Mouse (Mus musculus): ENCODE measurements around the gene Ankrd55.

Gene Ankrd55

GRCm38 (mm10) chr13:112343628-112344009 is 55.4 kb downstream of the Ankrd55 start:
- no peak for DNase-seq (ENCODE audit: low spot score)

GRCm38 (mm10) chr13:112344270-112344864 is 56.1 kb downstream of the Ankrd55 start:
- no peak for DNase-seq (ENCODE audit: low spot score)

- DNase-seq (ENCODE audit: low spot score) = no peak
These were observed 57.3 kb downstream of the Ankrd55 start for GRCm38 (mm10) chr13:112345542-112345941.

- no peak for DNase-seq (ENCODE audit: low spot score)
These were observed 57.8 kb downstream of the Ankrd55 start for GRCm38 (mm10) chr13:112346031-112346430.

GRCm38 (mm10) chr13:112346659-112347142 is 58.5 kb downstream of the Ankrd55 start:
- DNase-seq (ENCODE audit: low spot score) = no peak

- no peak for DNase-seq (ENCODE audit: low spot score)
These were observed 60.0 kb downstream of the Ankrd55 start for GRCm38 (mm10) chr13:112348250-112348649.

GRCm38 (mm10) chr13:112348896-112349484 is 60.7 kb downstream of the Ankrd55 start:
- DNase-seq (ENCODE audit: low spot score) = no peak

- DNase-seq (ENCODE audit: low spot score) = no peak
These were observed 61.2 kb downstream of the Ankrd55 start for GRCm38 (mm10) chr13:112349500-112349899.

GRCm38 (mm10) chr13:112351943-112352342 is 63.7 kb downstream of the Ankrd55 start:
- no peak for DNase-seq (ENCODE audit: low spot score)

- no peak for DNase-seq (ENCODE audit: low spot score)
These were observed 66.0 kb downstream of the Ankrd55 start for GRCm38 (mm10) chr13:112354109-112354867.

- no peak for DNase-seq (ENCODE audit: low spot score)
These were observed 66.7 kb downstream of the Ankrd55 start for GRCm38 (mm10) chr13:112354958-112355357.

GRCm38 (mm10) chr13:112355794-112356486 is 67.7 kb downstream of the Ankrd55 start:
- no peak for DNase-seq (ENCODE audit: low spot score)

- no peak for DNase-seq (ENCODE audit: low spot score)
These were observed 73.3 kb downstream of the Ankrd55 start for GRCm38 (mm10) chr13:112361575-112361974.

GRCm38 (mm10) chr13:112363218-112363617 is 75.0 kb downstream of the Ankrd55 start:
- no peak for DNase-seq (ENCODE audit: low spot score)

- DNase-seq (ENCODE audit: low spot score) = no peak
These were observed 75.5 kb downstream of the Ankrd55 start for GRCm38 (mm10) chr13:112363746-112364145.

GRCm38 (mm10) chr13:112364698-112365097 is 76.4 kb downstream of the Ankrd55 start:
- DNase-seq (ENCODE audit: low spot score) = no peak

- DNase-seq (ENCODE audit: low spot score) = no peak
These were observed 77.1 kb downstream of the Ankrd55 start for GRCm38 (mm10) chr13:112365303-112365702.

GRCm38 (mm10) chr13:112365762-112366161 is 77.5 kb downstream of the Ankrd55 start:
- no peak for DNase-seq (ENCODE audit: low spot score)

GRCm38 (mm10) chr13:112366321-112367029 is 78.2 kb downstream of the Ankrd55 start:
- DNase-seq (ENCODE audit: low spot score) = no peak

- no peak for DNase-seq (ENCODE audit: low spot score)
These were observed 83.5 kb downstream of the Ankrd55 start for GRCm38 (mm10) chr13:112371729-112372128.

- peak; percentile 36 for DNase-seq (ENCODE audit: low spot score)
These were observed 87.5 kb downstream of the Ankrd55 start for GRCm38 (mm10) chr13:112375766-112376165.

- no peak for DNase-seq (ENCODE audit: low spot score)
These were observed 90.6 kb downstream of the Ankrd55 start for GRCm38 (mm10) chr13:112378782-112379305.

Measured in testis, postnatal 14 days (tissue).